Mouse (Mus musculus) brain, embryonic 14.5 days (tissue): ENCODE results near the gene Olfr1054. TPM values are rescaled to one million over a fixed set of nuclear protein-coding genes. Genes with fewer than 3 reads are reported as not detected.
"Not testable (repeated sequence)": the region's sequence is repeated elsewhere in the genome, so short reads cannot be mapped to it uniquely, and the experiment has no call there.

Source experiments
- DNase-seq: peaks from one replicate; pipeline ENCODE4 v3.0.0-alpha.2; 2011; ENCODE audit warnings: low read depth
- CTCF ChIP-seq: fragments of 200-500 bp; IDR thresholded peaks from 2 replicates; pipeline ENCODE4 v1.5.1; 2012; ENCODE audit warnings: inconsistent platforms, mild to moderate bottlenecking, moderate library complexity, borderline replicate concordance; ENCODE audit not compliant: insufficient read depth, insufficient read length; ENCODE audit errors: extremely low read depth
- POLR2A ChIP-seq: fragments of 200-500 bp; IDR thresholded peaks from 2 replicates; pipeline ENCODE4 v1.6.1; 2012; ENCODE audit warnings: mild to moderate bottlenecking, inconsistent platforms, borderline replicate concordance; ENCODE audit not compliant: poor library complexity, insufficient read depth, insufficient read length, severe bottlenecking; ENCODE audit errors: extremely low read depth
- polyA plus RNA-seq: library from polyadenylated mRNA; depleted of rRNA; stranded (reverse); fragments of >200 nt; gene quantifications from 2 replicates; pipeline ENCODE4 v1.2.3, GENCODE M21; 2012; rRNA removed

Gene Olfr1054
- not detected in 2 replicates for polyA plus RNA-seq

DNA sequence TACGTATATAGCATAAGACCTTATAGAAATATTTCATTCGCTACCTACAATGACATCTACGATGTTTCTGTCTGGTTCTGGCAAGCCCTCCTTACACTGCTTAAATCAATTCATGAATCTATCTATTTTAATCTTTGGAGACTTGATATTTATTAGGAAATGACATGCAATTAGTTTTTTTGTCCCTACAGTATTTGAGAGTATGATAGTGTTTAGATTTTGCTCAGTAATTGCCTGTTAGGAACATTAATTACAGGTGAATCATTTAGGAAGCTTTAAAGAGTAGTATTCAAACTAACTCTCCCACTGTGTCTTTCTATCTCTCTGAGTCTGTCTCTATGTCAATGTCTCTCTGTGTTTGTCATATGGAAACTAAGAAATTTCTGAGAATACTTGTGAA, at the start of gene Olfr1054:
Gene Olfr1054 (minus strand): TSS at position 101 of the 400 bp plus-strand sequence.
- TF ChIP-seq CTCF (no peak), POLR2A (no peak)
- DNase-seq = no peak

DNA sequence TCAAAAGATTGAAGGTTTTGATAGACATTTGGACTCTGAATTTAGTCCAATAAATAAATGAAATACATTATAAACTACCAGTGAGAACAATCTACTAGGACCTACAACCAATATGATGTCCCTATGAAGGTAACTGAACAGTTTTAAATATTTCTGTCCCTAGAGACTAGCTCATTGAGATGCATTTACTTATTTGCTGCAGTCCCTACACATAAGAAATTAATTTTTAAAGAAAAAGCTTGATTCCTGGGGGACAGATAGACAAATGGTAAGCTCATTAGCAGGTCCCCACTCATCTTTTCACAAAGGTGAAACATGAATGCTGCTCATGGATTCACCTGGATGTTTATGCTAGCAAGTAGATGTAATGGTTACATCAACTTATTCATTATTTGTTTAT, 43.1 kb upstream of the Olfr1054 start, which contains the start of gene Olfr1057:
Gene Olfr1057 (minus strand): TSS at position 101 of the 400 bp plus-strand sequence.
- DNase-seq = no peak
- TF ChIP-seq CTCF (no peak), POLR2A (no peak)

DNA sequence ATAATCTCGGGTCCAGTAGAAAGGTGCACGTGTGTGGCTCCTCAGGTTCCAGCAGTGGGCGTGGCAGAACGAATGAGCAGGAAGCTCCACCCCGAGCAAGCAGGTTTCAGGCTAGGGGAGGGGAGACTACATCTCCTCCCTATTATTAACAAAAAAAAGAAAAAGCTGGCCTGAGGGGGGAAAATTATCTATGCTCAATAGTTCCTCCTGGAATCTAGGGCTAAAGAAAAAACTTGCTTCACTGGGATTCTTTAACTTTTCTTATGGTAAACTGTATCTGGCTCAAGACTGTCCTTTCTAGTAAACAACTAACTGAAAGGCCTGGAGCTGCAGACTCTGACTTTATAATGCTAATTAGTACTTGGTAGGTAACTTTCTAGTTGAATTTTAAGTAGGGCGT, 31.1 kb upstream of the Olfr1054 start:
- not testable (repeated sequence) for DNase-seq

DNA sequence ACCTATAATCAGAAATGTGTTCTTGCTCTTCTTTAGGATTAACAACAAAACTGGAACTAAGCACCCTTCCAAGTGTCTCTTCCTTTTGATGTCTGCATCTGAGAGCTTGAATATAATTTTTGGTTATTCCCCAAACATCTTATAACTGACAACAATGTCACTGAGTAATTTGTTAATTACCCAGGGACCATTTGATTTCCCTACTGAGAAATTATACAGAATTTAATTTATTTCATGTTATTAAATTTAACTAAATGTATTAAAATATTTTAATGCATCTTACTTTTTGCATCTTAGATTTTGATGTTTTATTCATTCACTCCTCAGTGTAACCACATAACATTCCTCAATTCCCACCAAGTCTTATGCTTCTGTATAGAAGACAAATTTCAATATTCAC, 27.1 kb upstream of the Olfr1054 start, which contains the start of gene Olfr1056:
Gene Olfr1056 (minus strand): TSS at position 101 of the 400 bp plus-strand sequence.
- DNase-seq = no peak
- no peak for TF ChIP-seq CTCF

DNA sequence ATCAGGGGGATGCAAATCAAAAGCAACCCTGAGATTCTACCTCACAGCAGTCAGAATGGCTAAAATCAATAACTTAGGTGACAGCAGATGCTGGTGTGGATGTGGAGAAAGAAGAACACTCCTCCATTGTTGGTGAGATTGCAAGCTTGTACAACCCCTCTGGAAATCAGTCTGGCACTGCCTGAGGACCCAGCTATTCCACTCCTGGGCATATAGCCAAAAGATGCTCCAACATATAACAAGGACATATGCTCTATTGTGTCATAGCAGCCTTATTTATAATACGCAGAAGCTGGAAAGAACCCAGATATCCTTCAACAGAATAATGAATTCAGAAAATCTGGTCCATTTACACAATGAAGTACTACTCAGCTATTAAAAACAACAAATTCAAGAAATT, 16.5 kb upstream of the Olfr1054 start:
- DNase-seq = peak; percentile 32

DNA sequence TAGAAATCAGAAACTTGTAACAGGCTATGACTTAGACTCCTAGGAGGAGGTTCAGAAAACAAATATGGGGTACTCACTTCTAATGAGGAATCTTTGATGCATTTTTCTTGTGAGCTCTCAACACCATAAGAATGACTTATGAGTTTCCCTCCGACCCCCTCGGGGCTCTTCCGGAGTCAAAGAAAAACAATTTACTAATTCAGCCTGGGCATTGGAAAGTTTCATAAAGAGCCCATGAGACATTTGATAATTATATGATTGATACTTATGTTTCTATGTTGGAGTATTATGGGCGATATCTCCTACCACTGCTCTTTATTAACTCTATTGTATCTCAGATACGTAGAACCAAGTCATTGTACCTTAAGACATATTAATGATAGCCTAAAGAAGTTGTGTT, 15.0 kb upstream of the Olfr1054 start, which contains the start of gene Olfr1055:
Gene Olfr1055 (minus strand): TSS at position 101 of the 400 bp plus-strand sequence.
- no peak for DNase-seq
- no peak for TF ChIP-seq POLR2A
- TF ChIP-seq CTCF = no peak

DNA sequence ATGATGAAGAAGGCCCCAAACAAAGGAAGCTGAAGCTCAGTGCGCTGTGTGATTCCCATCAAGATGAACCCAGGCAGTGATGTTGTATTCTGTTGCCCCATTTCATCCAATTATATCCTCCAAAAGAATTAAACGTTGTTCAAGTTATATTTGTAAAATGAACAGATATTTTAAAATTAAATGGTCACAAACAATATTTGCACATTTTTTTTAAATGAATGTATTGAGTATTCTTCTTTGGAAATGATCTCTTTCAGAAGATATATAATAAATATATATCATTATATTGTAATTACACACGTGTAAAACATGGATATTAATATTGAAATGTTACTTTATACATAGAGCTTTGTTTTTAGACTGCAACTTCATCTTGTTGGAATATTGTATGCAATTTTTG, 20.0 kb downstream of the Olfr1054 start, which contains the start of gene Olfr1053:
Gene Olfr1053 (minus strand): TSS at position 101 of the 400 bp plus-strand sequence.
- no peak for DNase-seq
- TF ChIP-seq POLR2A (no peak), CTCF (no peak)

DNA sequence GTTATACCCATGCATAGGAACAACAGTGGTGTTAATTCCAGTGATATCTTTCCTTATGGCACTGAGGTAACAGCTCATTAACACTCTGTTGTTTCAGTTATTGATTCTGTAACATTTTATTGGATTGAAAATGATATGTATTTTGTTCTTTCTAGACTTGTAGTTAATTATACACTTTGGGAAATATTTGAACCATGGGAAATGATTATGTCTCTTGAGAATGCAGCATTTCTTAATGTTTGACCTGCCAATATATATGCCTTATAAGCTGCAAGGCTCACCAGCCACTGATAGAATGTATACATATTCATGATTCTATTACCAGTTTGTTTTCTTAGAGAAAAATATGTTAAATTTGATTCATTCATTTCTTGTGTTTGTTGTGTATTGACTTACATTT, 43.1 kb downstream of the Olfr1054 start, which contains the start of gene Olfr1052:
Gene Olfr1052 (plus strand): TSS at position 301 of the 400 bp plus-strand sequence.
- no peak for TF ChIP-seq CTCF
- no peak for DNase-seq

Other genes starting within 250 kb of the Olfr1054 start
- gene Olfr1037, start 248.0 kb downstream of the Olfr1054 start, polyA plus RNA-seq = not detected in 2 replicates
- not detected in 2 replicates for gene Olfr1039, start 199.5 kb downstream of the Olfr1054 start, polyA plus RNA-seq
- gene Olfr1040, start 188.7 kb downstream of the Olfr1054 start, polyA plus RNA-seq = not detected in 2 replicates
- gene Olfr1042, start 173.6 kb downstream of the Olfr1054 start, polyA plus RNA-seq = not detected in 2 replicates
- not detected in 2 replicates for gene Olfr1043, start 167.9 kb downstream of the Olfr1054 start, polyA plus RNA-seq
- gene Olfr1044, start 157.6 kb downstream of the Olfr1054 start, polyA plus RNA-seq = not detected in 2 replicates
- not detected in 2 replicates for gene Olfr52, start 149.8 kb downstream of the Olfr1054 start, polyA plus RNA-seq
- gene Olfr1045, start 132.4 kb downstream of the Olfr1054 start, polyA plus RNA-seq = not detected in 2 replicates
- not detected in 2 replicates for gene Olfr1046, start 116.1 kb downstream of the Olfr1054 start, polyA plus RNA-seq
- not detected in 2 replicates for gene Olfr1047, start 104.0 kb downstream of the Olfr1054 start, polyA plus RNA-seq
- not detected in 2 replicates for gene Olfr1048, start 95.1 kb downstream of the Olfr1054 start, polyA plus RNA-seq
- not detected in 2 replicates for gene Olfr1049, start 77.1 kb downstream of the Olfr1054 start, polyA plus RNA-seq
- not detected in 2 replicates for gene Olfr1051, start 56.3 kb downstream of the Olfr1054 start, polyA plus RNA-seq
- gene Olfr1052, start 43.0 kb downstream of the Olfr1054 start, polyA plus RNA-seq = not detected in 2 replicates
- gene Olfr1053, start 20.1 kb downstream of the Olfr1054 start, polyA plus RNA-seq = not detected in 2 replicates
- gene Olfr1055, start 14.9 kb upstream of the Olfr1054 start, polyA plus RNA-seq = not detected in 2 replicates
- not detected in 2 replicates for gene Olfr1056, start 27.0 kb upstream of the Olfr1054 start, polyA plus RNA-seq
- gene Olfr1057, start 43.0 kb upstream of the Olfr1054 start, polyA plus RNA-seq = not detected in 2 replicates
- not detected in 2 replicates for gene Olfr1058, start 53.1 kb upstream of the Olfr1054 start, polyA plus RNA-seq
- not detected in 2 replicates for gene Olfr1061, start 78.6 kb upstream of the Olfr1054 start, polyA plus RNA-seq
- not detected in 2 replicates for gene Olfr1062, start 91.3 kb upstream of the Olfr1054 start, polyA plus RNA-seq
- not detected in 2 replicates for gene Olfr1065, start 115.2 kb upstream of the Olfr1054 start, polyA plus RNA-seq
- gene Olfr1066, start 120.8 kb upstream of the Olfr1054 start, polyA plus RNA-seq = not detected in 2 replicates
- gene Olfr228, start 152.0 kb upstream of the Olfr1054 start, polyA plus RNA-seq = not detected in 2 replicates
- gene Olfr1076, start 173.0 kb upstream of the Olfr1054 start, polyA plus RNA-seq = not detected in 2 replicates
- not detected in 2 replicates for gene Olfr1079, start 207.0 kb upstream of the Olfr1054 start, polyA plus RNA-seq
- not detected in 2 replicates for gene Olfr1080, start 222.8 kb upstream of the Olfr1054 start, polyA plus RNA-seq